Mouse (Mus musculus) heart, postnatal 14 days (tissue): Measurements from ENCODE around the gene Atrnl1. TPM values are rescaled to one million over a fixed set of nuclear protein-coding genes. Genes with fewer than 3 reads are reported as not detected.
A peak's percentile ranks its signal among the peaks of the same experiment; 100 is the strongest.
"Not testable (repeated sequence)": the region's sequence is repeated elsewhere in the genome, so short reads cannot be mapped to it uniquely, and the experiment has no call there.

Experiments used
- DNase-seq, 2 experiments: peaks; one replicate each; pipeline ENCODE4 v3.0.0; 2021 to 2022
- intact Hi-C: fragments of 180-260 bp; cut with DNase I; formaldehyde crosslinking; loops from one replicate; pipeline ENCODE4 v1.15.1; 2025
- total RNA-seq, 2 experiments: library from RNA; stranded (reverse); gene quantifications; 2 replicates each; pipeline ENCODE4 v1.2.3; 2021

Atrnl1 gene
- total RNA-seq, 2 experiments from 2014 or later: 19.2 to 21.5 TPM

DNA sequence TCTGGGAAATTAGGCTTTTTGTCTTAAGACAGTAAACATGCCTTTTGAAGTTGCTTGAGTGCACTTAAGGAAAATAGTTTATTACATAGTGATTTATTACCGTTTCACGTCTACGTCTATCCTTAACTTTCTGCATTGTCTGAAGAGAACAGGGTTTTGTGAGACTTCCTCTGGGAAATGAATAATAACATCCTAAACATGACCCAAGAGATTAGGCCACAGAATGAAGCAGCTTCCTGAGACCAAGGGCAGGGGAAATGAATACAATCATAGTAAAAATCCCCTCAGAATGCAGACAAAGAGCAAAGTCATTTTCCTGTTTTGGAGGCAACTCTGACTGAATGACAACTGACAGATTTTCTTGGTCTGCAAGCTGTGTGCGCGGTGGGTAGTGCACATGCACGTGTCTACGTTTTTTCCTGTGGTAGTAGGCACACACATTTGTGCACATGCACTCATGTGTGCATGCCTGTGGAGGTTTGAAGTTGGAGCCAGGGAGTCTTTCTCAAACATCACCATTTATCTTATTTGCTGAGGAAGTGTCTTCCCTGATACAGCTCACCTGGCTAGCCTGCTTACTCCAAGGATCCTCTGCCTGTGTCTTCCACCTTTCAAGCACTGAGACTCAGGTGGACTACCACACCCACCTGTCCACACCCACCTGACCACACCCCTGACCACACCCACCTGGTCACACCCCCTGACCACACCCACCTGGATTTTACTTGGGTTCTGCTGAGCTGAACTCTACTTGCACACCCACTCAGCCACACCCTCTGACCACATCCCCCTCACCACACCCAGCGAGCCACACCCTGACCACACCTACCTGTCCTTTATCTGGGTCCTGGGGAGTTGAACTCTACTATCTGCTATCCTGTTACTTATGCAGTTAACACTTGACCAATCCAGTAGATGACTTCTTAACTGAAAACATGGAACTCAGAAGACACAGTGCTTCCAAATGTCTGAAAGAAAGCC, 47.6 kb downstream of the Atrnl1 start:
- DNase-seq: no peak
- intact Hi-C loops: loop anchor here (5.0 kb wide), 1 partner anchor 809 kb away; no protein-coding TSS in a partner anchor

GRCm38 (mm10) chr19:57667011-57667410, 56.2 kb downstream of the Atrnl1 start:
- DNase-seq: no peak
- intact Hi-C loops: no loop called here

GRCm38 (mm10) chr19:57667946-57668345, 57.1 kb downstream of the Atrnl1 start:
- no peak for DNase-seq
- intact Hi-C loops: no loop called here

DNA sequence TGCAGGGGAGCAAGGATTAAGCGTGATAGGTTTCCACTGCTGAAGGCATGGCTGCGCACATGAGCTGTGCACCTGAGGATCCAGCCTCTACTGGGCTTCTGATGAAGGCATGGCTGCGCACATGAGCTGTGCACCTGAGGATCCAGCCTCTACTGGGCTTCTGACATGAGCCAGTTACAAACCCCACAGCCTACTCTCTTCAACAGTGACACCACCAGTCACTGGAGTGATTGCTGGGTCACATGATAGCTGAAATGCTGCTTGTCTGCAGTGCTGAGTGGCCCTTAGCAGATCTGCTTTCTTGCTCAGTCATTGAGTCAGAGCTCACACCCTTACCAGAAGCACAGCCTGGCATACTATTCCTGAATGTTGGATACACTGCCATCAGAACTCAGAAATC, 68.6 kb downstream of the Atrnl1 start:
- no peak for DNase-seq
- intact Hi-C loops: no loop called here

- no peak for DNase-seq
- intact Hi-C loops: no loop called here
Observed at GRCm38 (mm10) chr19:57686596-57686995, 75.8 kb downstream of the Atrnl1 start.

GRCm38 (mm10) chr19:57692566-57692965, 81.7 kb downstream of the Atrnl1 start:
- intact Hi-C loops: no loop called here
- no peak for DNase-seq

DNA sequence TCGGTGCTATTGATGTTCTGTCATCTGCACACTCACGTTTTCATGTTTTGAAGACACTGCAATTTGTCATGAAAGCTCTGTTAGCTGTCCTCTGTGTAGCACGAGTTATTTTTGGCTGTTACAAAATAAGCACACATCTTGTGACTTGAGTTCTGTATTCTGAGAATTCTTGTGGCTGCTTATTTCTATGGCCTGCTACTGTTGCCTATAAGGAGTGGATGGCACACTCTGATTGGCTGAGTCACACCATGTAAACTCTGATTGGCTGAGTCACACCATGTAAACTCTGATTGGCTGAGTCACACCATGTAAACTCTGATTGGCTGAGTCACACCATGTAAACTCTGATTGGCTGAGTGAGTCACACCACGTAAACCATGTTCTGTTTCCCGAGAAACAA, 85.9 kb downstream of the Atrnl1 start:
- DNase-seq, intact Hi-C loops: not testable (repeated sequence)

GRCm38 (mm10) chr19:57713138-57713537, 102.3 kb downstream of the Atrnl1 start:
- intact Hi-C loops: no loop called here

GRCm38 (mm10) chr19:57724920-57725319, 114.1 kb downstream of the Atrnl1 start:
- peak; percentile 32 to 50 for DNase-seq
- intact Hi-C loops: no loop called here

More at GRCm38 (mm10) chr19:57713138-57713537, 102.3 kb downstream of the Atrnl1 start:
- DNase-seq: peak; percentile 11 to 22

DNA sequence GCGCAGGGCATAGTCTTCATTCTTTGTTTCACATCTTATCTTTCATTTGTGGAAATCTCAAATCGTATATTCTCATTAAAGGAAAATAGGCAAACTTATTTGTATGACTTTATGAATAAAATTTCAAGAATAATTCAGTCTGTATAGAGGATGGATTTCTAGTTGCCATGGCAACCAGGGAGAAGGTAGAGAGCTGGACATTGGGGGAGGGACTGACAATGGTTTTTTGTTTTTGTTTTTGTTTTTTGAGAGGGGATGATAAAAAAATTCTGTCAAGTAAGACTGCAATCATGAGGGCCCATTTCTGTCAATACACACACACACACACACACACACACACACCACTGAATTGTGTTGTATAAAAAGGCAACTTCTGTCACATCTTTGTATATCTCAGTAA, 114.5 kb downstream of the Atrnl1 start:
- DNase-seq: no peak
- intact Hi-C loops: no loop called here

DNA sequence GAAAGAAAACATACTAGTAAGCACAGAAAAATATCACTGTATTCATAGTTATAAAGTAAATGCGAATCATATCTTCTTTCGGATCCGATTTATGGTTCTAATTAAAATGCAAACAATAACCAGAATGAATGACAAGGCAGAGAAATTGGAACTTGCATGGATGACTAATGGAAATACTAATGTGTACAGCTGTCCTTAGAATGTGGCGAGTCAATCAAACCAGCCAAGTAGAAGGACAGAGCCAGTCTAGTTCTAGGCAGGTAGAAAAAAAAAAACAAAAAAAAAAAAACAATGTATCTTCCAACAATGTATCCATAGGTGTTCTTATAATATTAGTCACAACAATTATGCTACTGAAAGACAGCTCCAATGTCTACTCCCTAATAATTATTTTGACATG, 116.2 kb downstream of the Atrnl1 start:
- intact Hi-C loops: no loop called here
- no peak for DNase-seq

GRCm38 (mm10) chr19:57737475-57737874, 126.6 kb downstream of the Atrnl1 start:
- no peak for DNase-seq
- intact Hi-C loops: no loop called here

- intact Hi-C loops: loop anchor here (5.0 kb wide), 1 partner anchor 812 kb away; no protein-coding TSS in a partner anchor
- DNase-seq: peak; percentile 25 to 42
Observed at GRCm38 (mm10) chr19:57745579-57745978, 134.7 kb downstream of the Atrnl1 start.

DNA sequence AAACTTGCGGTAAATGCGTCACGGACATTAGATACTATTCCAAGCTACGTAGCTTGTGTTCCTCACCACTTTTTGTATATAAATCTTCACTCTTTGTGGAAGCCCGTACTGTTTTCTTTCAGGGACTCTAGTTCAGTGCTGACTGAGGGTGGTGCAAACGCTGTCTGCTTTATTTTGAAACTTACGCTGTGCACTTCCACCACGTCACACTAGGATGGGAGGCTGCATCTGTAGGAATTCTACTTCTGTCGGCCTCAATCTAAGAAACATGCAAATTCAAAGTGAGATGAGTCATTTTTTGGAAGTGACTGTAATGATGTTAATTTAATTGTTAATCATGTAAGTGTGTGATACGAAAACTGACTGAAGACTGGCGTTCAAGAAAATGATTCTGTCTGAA, 135.7 kb downstream of the Atrnl1 start:
- intact Hi-C loops: loop anchor here (5.0 kb wide), 1 partner anchor 811 kb away; no protein-coding TSS in a partner anchor
- DNase-seq: no peak

DNA sequence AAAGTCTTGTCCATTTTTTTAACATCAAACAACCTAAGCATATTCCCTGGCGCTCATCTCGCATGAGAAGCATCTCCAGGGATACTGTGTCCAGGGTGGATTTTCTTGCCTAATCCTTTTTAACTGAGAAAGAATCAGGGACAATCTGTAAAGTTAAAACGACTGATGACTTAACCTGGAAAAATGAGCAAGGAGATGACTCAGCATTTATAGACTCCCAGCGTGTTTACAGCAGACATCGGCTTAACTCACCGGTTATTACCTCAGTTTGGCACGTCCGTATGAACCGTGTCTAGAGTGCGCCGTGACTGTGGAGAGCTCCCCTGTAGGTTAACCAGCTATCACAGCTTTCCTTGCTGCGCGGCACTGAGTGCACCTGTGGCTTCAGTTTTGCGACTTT, 141.4 kb downstream of the Atrnl1 start:
- no peak for DNase-seq
- intact Hi-C loops: no loop called here

DNA sequence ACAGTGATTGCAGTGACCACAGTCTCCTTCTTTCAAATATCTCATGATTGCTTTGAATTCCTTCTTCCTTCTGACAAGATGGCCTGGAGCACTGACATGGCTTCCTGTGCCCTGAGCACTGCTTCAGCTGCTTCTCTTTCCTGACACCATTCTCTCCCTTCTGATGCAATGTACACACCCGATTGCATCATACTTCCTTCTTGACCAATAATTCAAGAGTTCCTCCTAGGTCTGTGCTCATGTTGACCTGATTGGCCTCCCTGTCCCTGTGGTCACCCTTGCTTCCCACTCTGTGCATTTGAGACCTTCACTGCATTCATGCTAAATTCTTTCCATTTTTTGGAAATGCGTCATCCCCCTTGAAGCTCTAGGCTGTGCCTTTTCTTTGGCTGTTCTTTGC, 151.7 kb downstream of the Atrnl1 start:
- intact Hi-C loops: no loop called here
- DNase-seq: no peak

DNA sequence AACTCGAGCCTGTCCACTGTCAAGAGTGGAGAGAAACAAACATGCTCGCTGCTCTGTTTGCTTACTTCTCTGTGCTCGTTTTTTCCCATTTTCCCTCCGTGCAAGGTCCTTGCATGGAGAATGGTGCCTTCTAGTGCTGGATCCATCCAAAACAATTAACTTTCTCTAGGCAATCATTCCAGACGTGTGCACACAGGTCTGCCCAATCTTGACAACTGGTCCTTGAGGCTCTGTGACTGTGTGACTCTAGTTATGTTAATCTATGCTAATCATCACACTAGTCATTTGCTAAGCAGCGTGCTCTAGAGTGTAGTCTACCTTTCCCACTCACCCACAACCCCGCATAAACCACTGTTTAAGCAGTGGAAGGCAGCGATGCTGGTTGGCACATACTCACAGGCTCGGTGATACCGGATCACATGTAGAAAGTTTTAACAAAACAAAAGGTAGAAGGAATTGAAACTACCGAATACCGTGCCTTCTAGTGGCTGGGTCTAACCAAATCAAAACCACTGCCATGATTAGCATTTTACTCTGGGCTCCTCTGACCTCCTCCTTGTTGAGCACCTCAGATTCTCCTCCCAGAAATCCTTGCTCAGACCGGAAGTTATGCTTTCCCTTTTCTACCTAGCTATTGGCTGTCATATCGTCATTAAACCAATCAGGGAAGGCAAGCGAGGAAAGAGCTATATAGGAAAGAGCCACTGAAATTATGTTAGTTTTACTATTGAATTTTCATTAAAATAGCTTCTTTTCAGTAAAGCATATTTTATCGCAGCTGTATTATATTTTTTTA, 153.9 kb downstream of the Atrnl1 start:
- intact Hi-C loops: no loop called here
- no peak for DNase-seq

DNA sequence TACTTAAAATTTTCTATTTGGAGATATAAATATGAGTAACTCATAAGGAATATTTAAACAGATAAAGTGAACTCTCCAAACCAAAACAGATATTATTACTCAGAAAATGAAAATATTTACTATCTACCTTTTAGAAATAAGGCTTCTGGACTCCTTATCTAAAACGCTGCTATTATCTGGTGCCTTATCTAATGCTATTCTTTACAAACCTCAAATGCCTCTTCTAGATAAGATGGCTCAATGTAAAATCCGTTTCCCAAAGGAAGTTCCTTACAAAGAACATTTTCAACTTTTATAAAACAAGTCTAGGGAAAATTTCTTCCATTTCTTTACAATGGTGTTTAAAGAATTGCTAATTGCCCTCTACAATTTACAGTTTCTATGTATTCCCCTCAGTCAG, 156.2 kb downstream of the Atrnl1 start:
- no peak for DNase-seq
- intact Hi-C loops: no loop called here

GRCm38 (mm10) chr19:57768661-57769060, 157.8 kb downstream of the Atrnl1 start:
- intact Hi-C loops: no loop called here
- DNase-seq: no peak

- DNase-seq: peak; percentile 21
- intact Hi-C loops: no loop called here
Observed at GRCm38 (mm10) chr19:57782366-57783089, 171.7 kb downstream of the Atrnl1 start.
